Mouse (Mus musculus) spleen, adult 2 months (tissue): Measurements from ENCODE around the gene Baz1b.

Experiments
- CTCF ChIP-seq: fragments of 200-500 bp; IDR thresholded peaks from 2 replicates; pipeline ENCODE4 v1.5.1; 2011; ENCODE audit warnings: mild to moderate bottlenecking, inconsistent platforms; ENCODE audit not compliant: insufficient read depth, insufficient read length, insufficient replicate concordance; ENCODE audit errors: extremely low read depth
- POLR2A ChIP-seq: fragments of 200-500 bp; IDR thresholded peaks from 2 replicates; pipeline ENCODE4 v1.6.1; 2011; ENCODE audit warnings: low read depth, low read length, inconsistent platforms

DNA sequence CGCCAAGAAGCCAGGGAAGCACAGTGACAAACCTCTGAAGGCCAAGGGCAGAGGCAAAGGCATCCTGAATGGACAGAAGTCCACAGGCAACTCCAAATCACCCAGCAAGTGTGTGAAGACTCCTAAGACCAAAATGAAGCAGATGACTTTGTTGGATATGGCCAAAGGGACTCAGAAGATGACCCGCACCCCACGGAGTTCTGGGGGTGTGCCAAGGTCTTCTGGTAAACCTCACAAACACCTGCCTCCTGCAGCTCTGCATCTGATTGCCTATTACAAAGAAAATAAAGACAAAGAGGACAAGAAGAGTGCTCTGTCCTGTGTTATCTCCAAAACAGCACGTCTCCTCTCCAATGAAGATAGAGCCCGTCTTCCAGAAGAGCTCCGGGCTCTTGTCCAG lies 29.8 kb downstream of the Baz1b start:
- no peak for TF ChIP-seq CTCF
- TF ChIP-seq POLR2A: no peak
